Mouse (Mus musculus) heart, adult 2 months (tissue): ENCODE measurements around the gene Josd2.

Experiments
- CTCF ChIP-seq: fragments of 200-600 bp; IDR thresholded peaks from 2 replicates; pipeline ENCODE4 v1.8.1; 2022; ENCODE audit warnings: antibody characterized with exemption, mild to moderate bottlenecking, moderate library complexity
- EP300 ChIP-seq: fragments of 200-500 bp; IDR thresholded peaks from 2 replicates; pipeline ENCODE4 v1.6.1; 2011; ENCODE audit warnings: low read depth, low read length, control low read depth; ENCODE audit not compliant: insufficient read depth
- POLR2A ChIP-seq: fragments of 200-500 bp; IDR thresholded peaks from 2 replicates; pipeline ENCODE4 v1.6.1; 2011; ENCODE audit warnings: mild to moderate bottlenecking, low read depth, low read length, control low read depth; ENCODE audit not compliant: insufficient read depth

DNA sequence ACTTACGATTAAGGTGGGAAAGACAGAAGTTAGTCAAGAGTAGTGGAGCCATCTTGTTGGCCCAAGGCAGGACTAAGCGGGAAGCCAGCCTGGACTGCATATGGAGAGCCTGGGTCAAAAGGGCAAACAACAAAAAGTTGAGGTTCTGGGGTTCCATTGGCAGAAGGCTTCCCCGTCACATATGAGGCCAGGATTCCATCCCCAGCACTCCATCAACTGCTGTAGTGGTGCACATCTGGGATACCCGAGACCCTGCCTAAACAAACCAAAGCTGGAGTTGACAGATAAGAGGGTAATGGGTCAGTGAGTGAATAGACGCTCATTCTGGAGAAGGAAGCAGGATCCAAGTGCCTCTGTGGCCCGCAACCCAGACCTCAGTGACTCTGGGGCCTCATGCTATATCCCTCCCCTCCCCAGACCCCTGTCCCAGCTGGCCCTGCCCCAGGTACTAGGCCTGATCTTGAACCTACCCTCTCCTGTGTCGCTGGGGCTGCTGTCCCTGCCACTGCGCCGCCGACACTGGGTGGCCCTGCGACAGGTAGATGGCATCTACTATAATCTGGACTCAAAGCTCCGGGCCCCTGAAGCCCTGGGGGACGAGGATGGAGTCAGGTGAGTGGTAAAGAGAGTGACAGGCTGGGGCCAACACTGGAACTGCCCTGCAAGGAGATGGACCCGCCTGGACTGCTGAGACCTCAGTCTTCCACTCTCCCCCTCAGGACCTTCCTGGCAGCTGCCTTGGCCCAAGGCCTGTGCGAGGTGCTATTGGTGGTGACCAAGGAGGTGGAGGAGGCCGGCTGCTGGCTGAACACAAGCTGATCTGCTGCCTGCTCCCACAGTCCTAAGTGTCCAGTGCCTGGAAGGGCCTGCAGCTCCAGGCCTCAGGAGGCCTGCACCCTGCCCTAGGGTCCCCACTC lies 3.2 kb downstream of the Josd2 start:
- TF ChIP-seq EP300, result no peak
- no peak for TF ChIP-seq CTCF
- no peak; the same call in 1 of the 2 replicates for TF ChIP-seq POLR2A
